In the genomic region with DNA sequence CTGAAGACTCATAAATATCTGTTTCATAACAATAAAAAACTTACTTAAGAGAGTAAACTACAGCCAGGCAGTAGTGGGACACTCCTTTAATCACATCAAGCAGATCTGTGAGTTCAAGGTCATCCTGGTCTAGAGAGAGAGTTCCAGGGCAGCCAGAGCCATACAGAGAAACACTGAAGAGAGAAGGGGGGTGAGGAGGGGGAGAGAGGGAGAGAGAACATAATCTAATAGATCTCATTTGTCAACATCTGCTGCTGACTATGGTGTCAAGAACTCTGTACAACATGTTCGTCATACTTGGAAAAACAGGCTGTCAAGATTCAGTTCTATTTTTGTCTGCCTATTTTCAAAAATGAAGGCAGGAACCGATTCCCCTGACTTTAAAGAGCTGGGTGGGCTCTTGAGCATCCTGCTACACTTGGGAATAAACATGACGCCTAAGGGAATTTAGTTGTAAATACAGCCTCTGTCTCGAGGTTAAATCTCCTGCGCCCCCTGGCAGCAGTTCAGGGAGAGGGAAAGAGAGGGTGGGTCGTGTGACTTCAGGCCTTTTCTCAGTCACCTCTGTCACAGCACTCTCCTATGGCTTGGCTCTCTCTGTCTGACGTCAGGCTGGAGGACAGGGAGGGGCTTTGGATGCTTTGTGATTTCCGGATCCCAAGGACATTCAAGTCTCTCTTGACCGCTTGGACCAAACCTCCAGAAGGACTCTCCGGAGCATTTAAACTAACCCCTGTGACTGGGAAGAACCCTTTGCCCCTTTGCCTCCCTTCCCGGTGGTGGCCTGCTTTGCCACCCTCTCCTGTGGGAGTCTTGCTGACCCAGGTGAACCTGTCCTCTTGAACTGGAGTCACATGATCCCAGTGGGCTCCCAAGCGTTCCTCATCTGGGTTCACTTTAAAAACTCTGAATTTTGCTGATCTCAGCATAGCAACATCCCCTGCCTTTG, we compare ENCODE assay signal across 8 mouse cellular contexts. TPM values are rescaled to one million over a fixed set of nuclear protein-coding genes. Genes with fewer than 3 reads are reported as not detected.
DNase-seq lines count a peak whose midpoint lies in the region; ATAC-seq and TF ChIP-seq lines count a peak whose summit lies in the region.

No protein-coding gene starts in this region.

- 4% methylated on average over 12 of the region's 12 CpGs for WGBS in embryonic facial prominence, embryonic 11.5 days
- 2% methylated on average over 12 of the region's 12 CpGs for WGBS in stomach, embryonic 14.5 days

- peak; percentile 73 for DNase-seq in 416B (ENCODE audit: low read depth)
- peak; percentile 26 for DNase-seq in G1E (ENCODE audit: low spot score)
- peak; percentile 67 for DNase-seq in embryonic facial prominence, embryonic 11.5 days (ENCODE audit: low spot score)
- peak; percentile 46 to 50 for DNase-seq in heart, postnatal 10 days
- DNase-seq in kidney, postnatal 14 days, result peak; percentile 79
- DNase-seq in lung, postnatal 4 days, result peak; percentile 79 to 80
- no peak for DNase-seq in left cerebral cortex, adult 9 months (ENCODE audit: low spot score in 2 of 2)

- no peak overlapping the region for H3K9ac ChIP-seq in embryonic facial prominence, embryonic 11.5 days (replicated peaks; ENCODE audit: low read length)
- no peak overlapping the region for H3K9ac ChIP-seq in stomach, embryonic 14.5 days (replicated peaks; ENCODE audit: low read depth, low read length)

- peaks cover 11% of the 10 kb centered on the region for H3K4me1 ChIP-seq in G1E (ENCODE audit: insufficient read depth, low read depth, low read length)
- H3K4me1 ChIP-seq in embryonic facial prominence, embryonic 11.5 days (ENCODE audit: control insufficient read depth, insufficient read depth, low read length), result no peaks in the 10 kb centered on the region
- 0 out of 2 replicates have a peak, but pooled peaks cover 4% of the 10 kb centered on the region for H3K4me1 ChIP-seq in stomach, embryonic 14.5 days (ENCODE audit: control insufficient read depth, insufficient read depth, low read length)

- peaks cover 8% of the 10 kb centered on the region for H3K27me3 ChIP-seq in G1E (ENCODE audit: insufficient read depth, low read length)
- H3K27me3 ChIP-seq in embryonic facial prominence, embryonic 11.5 days (ENCODE audit: control insufficient read depth, insufficient read depth, low read length), result no peaks in the 10 kb centered on the region
- H3K27me3 ChIP-seq in stomach, embryonic 14.5 days (ENCODE audit: control insufficient read depth, insufficient read depth, low read length), result no peaks in the 10 kb centered on the region

- peak overlapping the region; percentile 26 for H3K4me2 ChIP-seq in embryonic facial prominence, embryonic 11.5 days (ENCODE audit: low read depth, low read length)
- H3K4me2 ChIP-seq in stomach, embryonic 14.5 days (replicated peaks; ENCODE audit: low read depth, low read length), result peak overlapping the region; percentile 16; the same call in 1 of the 2 replicates

- intact Hi-C loops in heart, postnatal 10 days (cut with DNase I), result loop anchor here (1.0 to 10.0 kb wide), 3 partner anchors 35 to 443 kb away; no protein-coding TSS in a partner anchor

- H3K36me3 ChIP-seq in G1E (replicated peaks), result no peaks in the 10 kb centered on the region
- no peaks in the 10 kb centered on the region for H3K36me3 ChIP-seq in embryonic facial prominence, embryonic 11.5 days (replicated peaks; ENCODE audit: control insufficient read depth, insufficient read depth, low read depth, low read length)
- no peaks in the 10 kb centered on the region for H3K36me3 ChIP-seq in stomach, embryonic 14.5 days (ENCODE audit: control insufficient read depth, insufficient read depth, low read length)

- H3K27ac ChIP-seq in embryonic facial prominence, embryonic 11.5 days (replicated peaks; ENCODE audit: low read depth, low read length), result no peak overlapping the region
- H3K27ac ChIP-seq in stomach, embryonic 14.5 days (ENCODE audit: low read length), result no peak overlapping the region

- no peak overlapping the region for H3K4me3 ChIP-seq in G1E (ENCODE audit: low read depth, low read length)
- no peak overlapping the region for H3K4me3 ChIP-seq in embryonic facial prominence, embryonic 11.5 days (ENCODE audit: low read depth, low read length)
- no peak overlapping the region for H3K4me3 ChIP-seq in stomach, embryonic 14.5 days (ENCODE audit: low read depth, low read length)

- TF ChIP-seq CTCF in G1E (IDR thresholded peaks at IDR 0.05; ENCODE audit: low read depth, low read length), result no peak

- H3K9me3 ChIP-seq in G1E (replicated peaks), result no peaks in the 10 kb centered on the region
- H3K9me3 ChIP-seq in embryonic facial prominence, embryonic 11.5 days (replicated peaks; ENCODE audit: control insufficient read depth, low read length), result no peaks in the 10 kb centered on the region
- no peaks in the 10 kb centered on the region for H3K9me3 ChIP-seq in stomach, embryonic 14.5 days (ENCODE audit: control insufficient read depth, low read depth, low read length)

- ATAC-seq in G1E (ENCODE audit: extremely low read depth, insufficient number of reproducible peaks, low FRiP score, poor library complexity, severe bottlenecking), result 0 out of 2 replicates have a peak, but pooled peaks have one; percentile 22
- no peak for ATAC-seq in embryonic facial prominence, embryonic 11.5 days (replicated peaks; ENCODE audit: insufficient number of reproducible peaks, low FRiP score, low TSS enrichment, low read depth)
- peak; percentile 75; the same call in 1 of the 2 replicates for ATAC-seq in stomach, embryonic 14.5 days (ENCODE audit: insufficient number of reproducible peaks, insufficient read depth, low FRiP score, low read depth)

RNA-seq across cellular contexts. Expression of a gene that starts 9.0 kb away (rescaled TPM):
- total RNA-seq in G1E (2014; fragmentation: Nextera tagmentation), result 12.6 and 15.0 TPM in 2 replicates
- 21.4 and 22.1 TPM in 2 replicates for total RNA-seq in G1E (2017)
- polyA plus RNA-seq in G1E (2012), result 9.7 and 10.2 TPM in 2 replicates
- polyA plus RNA-seq in embryonic facial prominence, embryonic 11.5 days (2014; fragmentation: Nextera tagmentation; extraction: Ambion mirVana), result 12.0 and 13.0 TPM in 2 replicates
- 10 to 100 TPM in 1 of 2 experiments, 1 to 10 TPM in 1; 8.3 to 10.1 TPM for total RNA-seq in heart, postnatal 10 days (2021)
- 31.9 and 33.1 TPM in 2 replicates for polyA plus RNA-seq in stomach, embryonic 14.5 days (2014; fragmentation: Nextera tagmentation; extraction: Ambion mirVana)

RNA-seq across cellular contexts. Expression of a gene that starts 16.5 kb away (rescaled TPM):
- 12.9 and 16.1 TPM in 2 replicates for total RNA-seq in G1E (2014; fragmentation: Nextera tagmentation)
- 13.6 and 15.1 TPM in 2 replicates for total RNA-seq in G1E (2017)
- 7.8 and 8.4 TPM in 2 replicates for polyA plus RNA-seq in G1E (2012)
- 14.3 and 16.9 TPM in 2 replicates for polyA plus RNA-seq in embryonic facial prominence, embryonic 11.5 days (2014; fragmentation: Nextera tagmentation; extraction: Ambion mirVana)
- 1 to 10 TPM; 4.5 to 5.1 TPM for total RNA-seq in heart, postnatal 10 days (2021)
- 20.1 and 22.8 TPM in 2 replicates for polyA plus RNA-seq in stomach, embryonic 14.5 days (2014; fragmentation: Nextera tagmentation; extraction: Ambion mirVana)

Comparison
In these comparisons a context has a peak if more than half of its experiments do, and no peak if none do; other contexts are left out.
1. DNase-seq: peak in 416B (single experiment), G1E (single experiment), embryonic facial prominence, embryonic 11.5 days (single experiment), heart, postnatal 10 days (2 of 2), kidney, postnatal 14 days (single experiment) and lung, postnatal 4 days (2 of 2); none in left cerebral cortex, adult 9 months (0 of 2).